In the genomic region with DNA sequence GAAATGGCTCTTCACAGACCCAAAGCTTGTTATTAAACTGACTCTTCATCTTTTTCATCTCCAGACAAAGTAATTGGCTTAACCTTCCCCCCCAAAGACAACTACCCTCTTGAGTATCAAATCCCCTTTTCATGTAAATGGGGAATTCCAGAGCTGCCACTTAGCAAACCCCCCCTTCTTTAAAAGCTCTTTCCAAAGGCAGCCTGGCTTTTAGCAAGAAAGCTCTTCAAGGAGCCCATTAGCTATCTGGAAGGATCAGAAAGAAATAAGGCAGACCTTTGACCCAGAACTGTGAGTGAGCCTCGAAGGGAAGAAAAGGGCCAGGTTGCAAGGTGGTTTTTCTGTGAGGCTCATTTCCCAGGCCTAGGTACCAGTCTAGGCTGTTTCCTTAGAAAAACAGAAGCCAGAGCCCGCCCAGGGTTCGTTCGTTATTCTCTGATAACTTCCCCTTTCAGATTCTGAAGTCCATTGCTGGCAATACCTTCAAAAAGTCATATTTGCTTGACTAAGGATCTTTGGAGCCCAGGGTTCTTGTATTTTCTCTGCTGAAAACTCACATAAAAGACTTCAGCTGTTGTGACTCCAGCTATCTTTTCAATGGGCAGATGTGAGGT, we compare ENCODE assay signal across 20 mouse cellular contexts.
DNase-seq lines count a peak whose midpoint lies in the region; ATAC-seq and TF ChIP-seq lines count a peak whose summit lies in the region.
"Had no signal": no experiment of that assay in that cellular context is flagged by ENCODE, and none has a peak within 500 bp of the region (broad histone marks: within the 10 kb centered on the region; RNA-seq: fewer than 3 reads in every experiment).

No protein-coding gene starts in this region.

- no peak overlapping the region for H3K9ac ChIP-seq in liver, postnatal 0 days (replicated peaks)
- H3K9ac ChIP-seq in liver, embryonic 11.5 days (ENCODE audit: low read depth, low read length) = no peak overlapping the region
- H3K9ac ChIP-seq in midbrain, embryonic 11.5 days (ENCODE audit: low read length) = no peak overlapping the region
- H3K9ac ChIP-seq: hindbrain, embryonic 12.5 days; intestine, embryonic 15.5 days had no signal

- peak overlapping the region; percentile 68 for H3K27ac ChIP-seq in liver, postnatal 0 days (ENCODE audit: low read depth)
- no peak overlapping the region for H3K27ac ChIP-seq in liver, embryonic 11.5 days (ENCODE audit: low read depth, low read length)
- no peak overlapping the region for H3K27ac ChIP-seq in midbrain, embryonic 11.5 days (ENCODE audit: low read depth, low read length)
- H3K27ac ChIP-seq: hindbrain, embryonic 12.5 days; intestine, embryonic 15.5 days; macrophage; stomach, postnatal 0 days had no signal

- no peak for TF ChIP-seq CTCF in liver, postnatal 0 days (IDR thresholded peaks at IDR 0.05; ENCODE audit: low read depth)

- H3K4me1 ChIP-seq in liver, postnatal 0 days (ENCODE audit: insufficient read depth) = peaks cover 5% of the 10 kb centered on the region; the same call in 1 of the 2 replicates
- no peaks in the 10 kb centered on the region for H3K4me1 ChIP-seq in liver, embryonic 11.5 days (replicated peaks; ENCODE audit: control insufficient read depth, insufficient read depth, low read length)
- H3K4me1 ChIP-seq in midbrain, embryonic 11.5 days (ENCODE audit: control insufficient read depth, insufficient read depth, low read length) = 0 out of 2 replicates have a peak, but pooled peaks cover 2% of the 10 kb centered on the region
- H3K4me1 ChIP-seq: intestine, embryonic 15.5 days had no signal

- no peaks in the 10 kb centered on the region for H3K36me3 ChIP-seq in liver, postnatal 0 days (replicated peaks; ENCODE audit: insufficient read depth, low read length)
- no peaks in the 10 kb centered on the region for H3K36me3 ChIP-seq in liver, embryonic 11.5 days (ENCODE audit: control insufficient read depth, insufficient read depth, low read length)
- no peaks in the 10 kb centered on the region for H3K36me3 ChIP-seq in midbrain, embryonic 11.5 days (ENCODE audit: control insufficient read depth, insufficient read depth, low read length)
- H3K36me3 ChIP-seq: hindbrain, embryonic 12.5 days; intestine, embryonic 15.5 days had no signal

- no peak for DNase-seq in liver, postnatal 0 days
- DNase-seq in liver, embryonic 11.5 days (ENCODE audit: low spot score) = no peak
- DNase-seq in A20 (ENCODE audit: low read depth, low spot score) = peak; percentile 86
- DNase-seq in B cell, adult 2 months = peak; percentile 58 to 66
- no peak for DNase-seq in yolk sac, embryonic 10.5 days (ENCODE audit: low spot score)
- DNase-seq in midbrain, embryonic 11.5 days (ENCODE audit: low spot score, missing footprints) = no peak
- DNase-seq: adrenal gland, adult 8-10 months; cerebellum, adult 8-10 months; gastrocnemius, adult 2 months; kidney, postnatal 4 days; liver; lung, adult 2 months; right cerebral cortex, adult 18-20 months had no signal

- no peaks in the 10 kb centered on the region for H3K27me3 ChIP-seq in liver, postnatal 0 days (ENCODE audit: insufficient read depth, low read length)
- H3K27me3 ChIP-seq in liver, embryonic 11.5 days (replicated peaks; ENCODE audit: control insufficient read depth, insufficient read depth, low read length) = no peaks in the 10 kb centered on the region
- H3K27me3 ChIP-seq in midbrain, embryonic 11.5 days (ENCODE audit: control insufficient read depth, insufficient read depth, low read length) = no peaks in the 10 kb centered on the region
- H3K27me3 ChIP-seq: hindbrain, embryonic 12.5 days; intestine, embryonic 15.5 days had no signal

- 31% methylated on average over 4 of the region's 4 CpGs for WGBS in liver, postnatal 0 days (ENCODE audit: insufficient replicate concordance)
- WGBS in liver, embryonic 11.5 days = 36% methylated on average over 4 of the region's 4 CpGs
- 53% methylated on average over 4 of the region's 4 CpGs for WGBS in midbrain, embryonic 11.5 days

- ATAC-seq in liver, postnatal 0 days = no peak
- no peak for ATAC-seq in liver, embryonic 11.5 days (replicated peaks; ENCODE audit: low FRiP score)
- peak; percentile 58 for ATAC-seq in megakaryocyte, adult 5-6 weeks (ENCODE audit: poor library complexity, severe bottlenecking)
- ATAC-seq in midbrain, embryonic 11.5 days (ENCODE audit: low FRiP score) = no peak
- ATAC-seq: forebrain, embryonic 16.5 days had no signal

- TF ChIP-seq EP300 in liver, postnatal 0 days (IDR thresholded peaks at IDR 0.05; ENCODE audit: low read depth) = no peak

- no peak overlapping the region for H3K4me3 ChIP-seq in liver, postnatal 0 days (ENCODE audit: low read depth, low read length)
- no peak overlapping the region for H3K4me3 ChIP-seq in liver, embryonic 11.5 days (ENCODE audit: low read depth, low read length)
- H3K4me3 ChIP-seq in midbrain, embryonic 11.5 days (ENCODE audit: low read depth, low read length) = no peak overlapping the region
- H3K4me3 ChIP-seq: erythroblast, embryonic 14.5 days; gastrocnemius, adult 2 months; hindbrain, embryonic 12.5 days; intestine, embryonic 15.5 days had no signal

- H3K4me2 ChIP-seq in liver, postnatal 0 days (ENCODE audit: low read depth, low read length) = no peak overlapping the region
- H3K4me2 ChIP-seq in liver, embryonic 11.5 days = no peak overlapping the region
- H3K4me2 ChIP-seq in midbrain, embryonic 11.5 days = no peak overlapping the region
- H3K4me2 ChIP-seq: hindbrain, embryonic 12.5 days; intestine, embryonic 15.5 days had no signal

- H3K9me3 ChIP-seq in liver, postnatal 0 days (ENCODE audit: low read length) = no peaks in the 10 kb centered on the region
- no peaks in the 10 kb centered on the region for H3K9me3 ChIP-seq in liver, embryonic 11.5 days (ENCODE audit: control insufficient read depth, low read length)
- no peaks in the 10 kb centered on the region for H3K9me3 ChIP-seq in midbrain, embryonic 11.5 days (ENCODE audit: control insufficient read depth, low read length)
- H3K9me3 ChIP-seq: hindbrain, embryonic 12.5 days; intestine, embryonic 15.5 days had no signal

Comparison
In these comparisons a context has a peak if more than half of its experiments do, and no peak if none do; other contexts are left out.
1. DNase-seq: peak in A20 (single experiment) and B cell, adult 2 months (2 of 2); none in liver, postnatal 0 days (single experiment), liver, embryonic 11.5 days (single experiment), yolk sac, embryonic 10.5 days (single experiment) and midbrain, embryonic 11.5 days (single experiment).